Mouse (Mus musculus) left cerebral cortex, adult 18-20 months (tissue): ENCODE results near the gene Kcnn4. TPM values are rescaled to one million over a fixed set of nuclear protein-coding genes. Genes with fewer than 3 reads are reported as not detected.
"Not testable (repeated sequence)": the region's sequence is repeated elsewhere in the genome, so short reads cannot be mapped to it uniquely, and the experiment has no call there.

Source experiments
- DNase-seq, 2 experiments: peaks; one replicate each; pipeline ENCODE4 v3.0.0; 2021 to 2022; ENCODE audit warnings: low spot score in 2 of 2, mixed read lengths in 1 of 2
- total RNA-seq, 2 experiments: library from RNA; stranded (reverse); gene quantifications; 2 replicates each; pipeline ENCODE4 v1.2.3; 2021

Gene Kcnn4
- total RNA-seq, 2 experiments from 2014 or later, result 0.19 to 0.45 TPM

DNA sequence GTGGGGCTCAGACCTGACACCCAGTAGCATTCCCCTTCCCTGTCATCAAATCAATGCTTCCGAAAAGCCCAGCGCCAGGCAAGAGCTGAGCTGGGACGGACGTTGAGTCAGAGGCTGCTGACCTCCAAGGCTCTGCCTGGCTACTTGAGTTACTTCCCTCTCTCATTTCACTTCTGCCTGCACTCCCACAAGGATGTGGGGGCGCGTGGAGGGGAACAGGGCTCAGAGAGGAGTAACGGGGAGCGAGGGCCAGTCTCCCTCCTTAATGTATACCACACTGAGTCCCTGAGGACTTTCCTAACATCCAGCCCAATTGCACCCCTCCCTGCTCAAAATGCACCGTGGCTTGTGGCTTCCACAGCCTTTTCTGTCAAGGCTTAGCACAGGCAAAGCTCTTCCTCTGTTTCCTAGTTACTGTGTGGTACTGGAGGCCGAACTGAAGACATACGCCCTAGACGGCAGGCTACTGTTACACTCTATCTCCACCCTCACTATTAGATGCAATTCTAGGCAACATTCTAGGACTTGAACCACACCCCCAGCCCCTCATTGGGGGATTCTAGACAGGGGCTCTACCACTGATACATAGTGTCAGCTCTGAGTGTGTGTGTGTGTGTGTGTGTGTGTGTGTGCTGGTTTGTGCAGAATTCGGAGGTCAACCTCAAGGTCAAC, 19.6 kb downstream of the Kcnn4 start:
- no peak for DNase-seq

DNA sequence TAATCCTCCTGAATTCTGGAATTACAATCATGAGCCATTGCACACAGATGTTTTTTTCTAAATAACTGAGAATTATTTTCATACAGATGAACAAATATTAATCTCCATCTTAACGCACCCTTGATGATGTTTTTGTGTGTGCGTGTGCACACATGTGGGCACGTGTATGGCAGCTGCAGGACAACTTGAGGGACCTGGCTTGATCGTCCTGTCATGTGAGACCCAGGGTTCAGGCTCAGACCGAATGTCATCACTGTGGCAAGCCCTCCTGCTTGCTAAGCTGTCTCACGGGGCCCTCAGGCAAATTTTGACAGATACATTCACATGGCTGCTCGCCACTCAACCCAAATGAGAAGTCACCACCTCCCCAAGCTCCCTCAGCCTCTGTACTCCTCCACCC, 20.4 kb downstream of the Kcnn4 start:
- DNase-seq, result no peak

DNA sequence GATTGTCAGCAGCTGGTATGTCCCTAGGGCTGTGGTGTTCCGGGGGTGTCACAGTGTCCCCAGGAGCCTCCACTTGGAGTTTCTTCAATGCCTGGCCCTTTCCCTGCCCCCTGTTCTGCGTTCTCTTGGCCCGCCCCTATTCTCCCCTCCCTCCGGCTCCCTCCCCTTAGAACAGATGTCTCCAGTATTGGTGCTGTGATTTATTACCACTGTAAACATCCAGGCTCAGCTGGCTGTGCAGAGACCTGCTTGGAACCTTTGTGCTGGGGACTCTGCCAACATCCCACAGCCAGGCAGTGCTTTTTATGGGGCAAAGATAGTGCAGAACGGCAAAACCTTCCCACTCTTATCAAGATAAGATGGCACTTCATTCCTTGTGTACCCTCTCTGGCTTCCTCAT, 21.0 kb downstream of the Kcnn4 start:
- DNase-seq, result no peak

GRCm38 (mm10) chr7:24391687-24392086, 21.6 kb downstream of the Kcnn4 start:
- no peak for DNase-seq

DNA sequence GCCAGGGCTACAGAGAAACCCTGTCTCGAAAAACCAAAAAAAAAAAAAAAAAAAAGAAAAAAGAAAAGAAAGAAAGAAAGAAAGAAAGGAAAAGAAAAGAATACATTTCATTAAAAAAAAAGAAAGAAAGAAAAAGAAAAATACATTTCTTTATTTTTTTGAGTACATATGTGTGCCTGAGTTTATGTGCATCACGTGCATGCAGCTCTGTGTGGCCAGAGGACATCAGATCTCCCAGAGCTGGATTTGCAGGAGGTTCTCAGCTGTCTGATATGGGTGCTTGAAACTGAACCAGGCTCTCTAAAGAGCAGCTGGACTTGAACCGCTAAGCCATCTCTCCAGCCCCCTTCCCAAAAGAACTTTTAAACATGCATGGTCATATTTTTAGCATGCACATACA, 24.0 kb downstream of the Kcnn4 start:
- DNase-seq, result no peak

GRCm38 (mm10) chr7:24394475-24395161, 24.6 kb downstream of the Kcnn4 start:
- no peak for DNase-seq

DNA sequence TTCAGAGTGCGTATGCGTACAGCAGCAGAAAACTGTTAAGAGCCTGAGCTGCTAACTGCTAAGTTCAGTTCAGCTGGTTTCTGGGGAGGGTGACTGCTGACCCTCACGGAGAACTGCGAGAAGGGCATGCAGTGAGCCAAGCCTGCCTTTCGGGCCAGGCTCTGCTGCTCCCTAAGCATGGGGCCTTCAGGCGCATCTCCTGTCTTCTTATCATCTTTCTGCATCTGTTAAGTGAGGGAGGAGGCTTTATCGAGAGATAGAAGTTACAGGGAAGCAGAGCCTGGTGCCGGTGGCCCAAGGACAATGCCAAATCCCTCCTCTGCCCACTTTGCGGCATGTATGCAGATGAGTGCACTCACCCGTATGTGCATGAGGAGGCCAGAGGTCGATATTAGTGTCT, 26.8 kb downstream of the Kcnn4 start:
- no peak for DNase-seq

DNA sequence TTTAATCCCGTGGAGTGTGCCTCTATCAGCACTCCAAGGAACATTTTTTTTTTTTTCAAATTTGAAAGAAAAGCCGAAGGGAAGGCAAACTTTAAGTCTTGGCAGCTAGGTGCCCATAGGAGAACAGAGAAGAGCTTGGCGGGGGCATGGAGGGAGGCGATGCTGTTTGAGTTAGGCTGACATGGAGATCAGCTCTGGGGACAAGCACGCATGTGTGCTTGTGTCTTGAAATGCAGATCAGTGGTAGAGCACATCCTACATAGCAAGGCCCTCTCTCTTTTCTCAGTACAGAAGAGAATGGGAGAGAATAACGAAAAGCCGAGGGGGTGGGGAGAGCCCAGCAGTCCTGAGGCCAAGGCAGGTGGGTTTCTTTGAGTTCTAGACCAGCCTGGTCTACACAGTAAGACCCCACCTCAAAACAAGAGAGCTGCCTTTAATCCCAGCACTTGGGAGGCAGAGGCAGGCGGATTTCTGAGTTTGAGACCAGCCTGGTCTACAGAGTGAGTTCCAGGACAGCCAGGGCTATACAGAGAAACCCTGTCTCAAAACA, 28.4 kb downstream of the Kcnn4 start:
- no peak for DNase-seq

GRCm38 (mm10) chr7:24399256-24400081, 29.4 kb downstream of the Kcnn4 start, which contains the start of gene Smg9:
Smg9 (plus strand) TSS chr7:24399619.
- peak; percentile 97 to 98 for DNase-seq

DNA sequence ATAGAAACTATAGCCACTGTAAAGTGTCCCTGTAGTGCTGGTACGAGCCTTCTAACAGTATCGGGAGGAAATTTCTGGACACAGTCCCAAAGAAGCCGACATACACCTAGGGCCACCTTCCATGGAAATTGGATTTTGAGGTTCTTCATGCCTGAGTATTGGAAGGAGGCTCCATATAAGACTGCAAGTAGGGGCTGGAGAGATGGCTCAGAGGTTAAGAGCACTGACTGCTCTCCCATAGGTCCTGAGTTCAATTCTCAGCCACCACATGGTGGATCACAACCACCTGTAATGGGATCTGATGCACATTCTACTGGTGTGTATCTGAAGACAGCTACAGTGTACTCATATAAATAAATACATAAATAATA, 30.0 kb downstream of the Kcnn4 start:
- no peak for DNase-seq

- not testable (repeated sequence) for DNase-seq
These were observed 30.4 kb downstream of the Kcnn4 start for GRCm38 (mm10) chr7:24400489-24400888.

DNA sequence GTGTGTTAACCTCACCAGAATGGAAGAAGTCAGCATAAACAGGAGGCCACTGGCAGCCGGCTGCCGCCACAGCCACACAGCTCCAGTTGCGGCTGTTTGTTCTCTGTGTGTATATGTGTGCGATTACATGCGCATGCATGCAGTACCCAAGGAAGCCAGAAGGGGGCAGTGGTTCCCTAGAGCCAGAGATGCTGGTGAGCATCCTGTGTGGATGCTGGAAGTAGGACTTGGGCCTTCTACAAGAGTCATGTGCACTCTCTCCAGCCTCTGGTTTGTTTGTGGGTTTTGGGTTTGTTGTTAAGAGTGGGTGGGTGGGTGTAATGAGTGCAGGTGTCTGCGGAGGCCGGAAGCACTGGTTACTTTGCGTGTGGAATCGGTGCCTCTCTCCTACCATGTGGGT, 32.8 kb downstream of the Kcnn4 start:
- DNase-seq, result no peak

- DNase-seq, result no peak
These were observed 35.6 kb downstream of the Kcnn4 start for GRCm38 (mm10) chr7:24405649-24406048.

- DNase-seq, result peak; percentile 55 to 62
These were observed 36.7 kb downstream of the Kcnn4 start for GRCm38 (mm10) chr7:24406528-24407344.

GRCm38 (mm10) chr7:24408186-24408585, 38.1 kb downstream of the Kcnn4 start:
- no peak for DNase-seq

DNA sequence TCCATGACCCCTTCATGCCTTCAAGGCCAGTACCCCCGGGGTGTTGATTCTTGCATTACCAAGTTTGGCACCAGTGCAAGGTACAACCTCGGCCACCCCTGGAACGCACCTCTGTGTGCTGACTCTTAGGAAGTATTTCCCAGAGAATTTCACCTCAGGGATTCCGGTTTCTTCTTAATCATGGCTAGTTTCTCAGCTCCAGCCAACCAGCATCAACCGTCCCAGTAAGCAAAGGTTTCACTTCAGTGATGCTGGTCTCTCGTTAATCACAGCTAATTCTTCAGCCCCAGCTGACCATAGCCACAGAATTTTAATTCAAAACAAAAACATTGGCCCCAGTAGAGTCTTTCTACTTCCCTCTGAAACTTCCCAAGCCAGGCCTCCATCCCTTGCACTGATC, 40.1 kb downstream of the Kcnn4 start:
- DNase-seq, result no peak

DNA sequence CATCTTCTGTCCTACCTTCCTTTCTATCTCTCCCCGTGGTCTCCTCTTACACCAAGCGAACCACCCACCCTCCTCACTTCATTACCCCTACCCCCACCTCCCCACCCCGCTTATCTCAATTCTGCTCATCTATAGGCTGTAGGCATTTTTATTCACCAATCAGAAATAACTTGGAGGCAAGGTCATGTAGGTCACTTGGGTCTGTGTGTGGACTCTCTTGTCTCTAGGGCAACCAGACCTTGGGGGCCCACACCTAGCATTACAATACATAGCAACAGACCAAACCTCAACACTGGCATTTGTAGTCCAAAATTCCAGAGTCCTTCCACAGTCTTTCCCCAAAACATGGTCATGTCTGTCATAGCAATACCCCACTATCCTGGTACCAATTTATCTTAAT, 40.8 kb downstream of the Kcnn4 start:
- no peak for DNase-seq

DNA sequence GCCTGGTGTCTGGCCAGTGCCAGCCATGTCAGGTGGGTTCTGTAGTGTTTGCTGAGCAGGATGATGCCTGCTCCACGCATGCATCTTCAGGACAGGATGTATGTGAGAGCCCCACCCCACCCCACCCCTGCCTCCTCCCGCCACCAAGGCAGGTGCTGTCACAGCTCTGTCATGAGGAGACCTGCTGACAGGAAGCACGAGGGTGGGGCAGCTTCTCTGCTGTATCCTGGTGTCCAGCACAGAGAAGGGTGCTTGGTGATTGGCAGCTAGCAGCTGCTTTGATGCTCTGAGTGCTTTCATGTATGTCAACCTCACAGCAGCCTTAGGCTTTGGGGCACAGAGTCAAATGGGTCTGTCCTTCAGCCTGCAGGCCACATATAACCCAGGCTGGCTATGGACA, 43.6 kb downstream of the Kcnn4 start:
- DNase-seq, result no peak

DNA sequence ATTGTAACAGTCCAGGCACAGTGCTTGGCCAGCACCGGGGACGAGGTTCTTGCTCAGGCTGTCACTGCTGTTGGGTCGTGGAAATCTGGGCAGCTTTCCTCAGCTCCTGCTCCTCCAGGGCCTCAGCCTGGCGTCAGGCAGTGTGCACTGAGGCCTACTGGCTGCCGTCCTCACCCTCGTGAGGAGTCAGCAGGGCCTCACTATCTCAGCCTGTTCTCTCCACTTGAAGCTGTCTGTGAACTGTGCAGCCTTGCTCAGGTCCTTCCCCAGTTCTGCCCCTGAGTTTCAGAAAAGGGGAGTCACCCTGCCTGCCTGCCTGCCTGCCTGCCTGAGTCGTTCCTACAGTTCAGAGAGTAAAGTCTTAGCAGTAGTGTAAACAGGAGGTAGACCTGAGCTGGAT, 45.2 kb downstream of the Kcnn4 start:
- DNase-seq, result no peak

DNA sequence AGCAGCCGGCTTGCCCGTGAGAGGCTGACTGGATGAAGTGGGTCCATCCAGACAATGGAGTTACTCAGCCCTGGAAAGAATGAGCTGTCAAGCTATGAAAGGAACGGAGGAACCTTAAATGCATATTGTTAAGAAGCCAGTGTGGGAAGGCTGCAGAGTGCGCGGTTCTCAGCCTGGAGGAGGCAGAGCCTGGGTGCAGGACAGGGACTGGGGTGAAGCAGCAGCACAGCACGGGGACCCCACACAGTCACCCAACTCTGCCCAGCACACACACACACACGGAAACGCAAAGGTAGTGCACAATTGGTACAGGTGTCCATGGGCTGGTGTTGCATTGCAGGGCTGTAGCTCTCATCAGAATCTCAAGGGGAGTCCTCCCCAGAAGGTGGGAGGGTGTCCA, 49.5 kb downstream of the Kcnn4 start:
- no peak for DNase-seq

GRCm38 (mm10) chr7:24421648-24422047, 51.6 kb downstream of the Kcnn4 start:
- DNase-seq, result no peak
